Mouse (Mus musculus) gastrocnemius, adult 8-10 months (tissue): ENCODE data around the gene Prpf40b. TPM values are rescaled to one million over a fixed set of nuclear protein-coding genes. Genes with fewer than 3 reads are reported as not detected.
"Not testable (repeated sequence)": the region's sequence is repeated elsewhere in the genome, so short reads cannot be mapped to it uniquely, and the experiment has no call there.

Experiments
- DNase-seq, 2 experiments: peaks; one replicate each; pipeline ENCODE4 v3.0.0; 2022; ENCODE audit warnings: low spot score in 2 of 2
- total RNA-seq, 4 experiments: library from RNA; stranded (reverse); gene quantifications; 2 replicates each; pipeline ENCODE4 v1.2.4; 2022

Prpf40b gene
- 10 to 100 TPM; 22.5 to 28.5 (median 25.7) TPM for total RNA-seq

DNA sequence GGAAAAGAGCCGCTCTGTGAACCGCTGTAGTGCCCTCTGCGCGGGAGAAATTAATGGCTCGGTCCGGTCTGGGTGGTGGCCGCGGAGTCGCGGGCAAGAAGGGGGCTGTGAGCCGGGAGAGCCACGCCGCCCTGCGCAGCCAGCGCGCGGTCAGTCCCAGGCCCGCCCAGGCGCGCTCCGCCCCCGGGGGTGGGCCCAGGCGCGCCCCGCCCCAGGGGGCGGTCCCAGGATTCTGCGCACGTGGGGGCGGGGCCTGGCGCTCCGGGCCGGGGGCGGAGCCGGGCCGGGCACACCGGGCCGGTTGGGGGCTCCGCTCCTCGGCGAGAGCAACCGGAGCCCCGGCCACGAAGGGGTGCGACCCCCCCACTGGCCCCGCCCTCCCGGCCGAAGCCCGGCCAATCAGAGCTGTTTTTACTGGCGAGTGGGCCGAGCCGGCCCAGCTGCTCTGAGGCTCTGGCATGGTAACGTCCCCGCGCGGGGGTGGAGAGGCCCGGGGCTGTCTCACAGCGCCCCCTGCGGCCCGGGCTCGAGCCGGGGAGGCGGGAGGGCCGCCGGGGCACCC lies at the start of gene Prpf40b:
TSS of gene Prpf40b (plus strand) at position 275 of the 562 bp plus-strand sequence.
- DNase-seq, result peak; percentile 96

DNA sequence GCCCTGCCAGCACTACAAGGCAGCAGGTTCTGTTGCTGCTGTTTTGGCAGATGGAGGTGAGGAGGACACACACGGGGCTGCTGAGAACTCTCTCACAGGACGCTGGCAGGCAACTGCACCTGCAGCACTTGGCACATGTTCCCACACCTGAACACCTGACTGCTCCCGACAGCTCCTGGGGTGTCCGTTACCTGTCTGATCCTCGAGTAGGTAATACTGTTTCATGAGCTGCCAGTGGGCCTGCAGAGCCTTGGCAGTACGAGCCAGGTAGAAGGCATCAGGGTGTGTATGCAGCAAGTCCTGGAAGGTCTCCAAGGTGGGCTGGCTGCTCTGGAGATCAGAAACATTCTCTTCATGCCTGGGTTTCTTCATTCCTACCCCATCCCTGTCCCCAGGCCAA lies 48.2 kb upstream of the Prpf40b start:
- not testable (repeated sequence) for DNase-seq

DNA sequence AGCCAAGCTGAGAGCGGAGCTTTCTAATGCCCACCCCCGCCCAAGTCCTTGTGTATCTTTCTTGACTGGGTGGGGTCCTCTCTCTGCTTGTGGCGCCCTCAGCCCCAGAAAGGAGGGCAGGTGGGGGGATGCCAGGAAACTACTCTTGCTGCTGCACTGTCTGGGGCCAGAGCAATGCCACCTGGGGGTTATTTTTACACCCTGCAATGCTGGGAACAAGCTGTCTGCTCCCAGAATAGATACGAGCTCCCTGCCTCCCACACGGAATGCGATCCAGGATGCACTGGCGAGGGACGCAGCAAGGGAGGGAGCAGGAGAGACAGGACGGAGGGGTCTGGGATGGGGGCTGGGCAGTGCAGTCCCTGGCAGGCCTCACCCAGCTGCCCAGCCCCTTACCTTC lies 45.9 kb upstream of the Prpf40b start:
- peak; percentile 50 to 61 for DNase-seq

GRCm38 (mm10) chr15:99249938-99250337 lies 44.9 kb upstream of the Prpf40b start:
- no peak for DNase-seq

- DNase-seq, result not testable (repeated sequence)
Observed at GRCm38 (mm10) chr15:99251111-99251510, 43.8 kb upstream of the Prpf40b start.

DNA sequence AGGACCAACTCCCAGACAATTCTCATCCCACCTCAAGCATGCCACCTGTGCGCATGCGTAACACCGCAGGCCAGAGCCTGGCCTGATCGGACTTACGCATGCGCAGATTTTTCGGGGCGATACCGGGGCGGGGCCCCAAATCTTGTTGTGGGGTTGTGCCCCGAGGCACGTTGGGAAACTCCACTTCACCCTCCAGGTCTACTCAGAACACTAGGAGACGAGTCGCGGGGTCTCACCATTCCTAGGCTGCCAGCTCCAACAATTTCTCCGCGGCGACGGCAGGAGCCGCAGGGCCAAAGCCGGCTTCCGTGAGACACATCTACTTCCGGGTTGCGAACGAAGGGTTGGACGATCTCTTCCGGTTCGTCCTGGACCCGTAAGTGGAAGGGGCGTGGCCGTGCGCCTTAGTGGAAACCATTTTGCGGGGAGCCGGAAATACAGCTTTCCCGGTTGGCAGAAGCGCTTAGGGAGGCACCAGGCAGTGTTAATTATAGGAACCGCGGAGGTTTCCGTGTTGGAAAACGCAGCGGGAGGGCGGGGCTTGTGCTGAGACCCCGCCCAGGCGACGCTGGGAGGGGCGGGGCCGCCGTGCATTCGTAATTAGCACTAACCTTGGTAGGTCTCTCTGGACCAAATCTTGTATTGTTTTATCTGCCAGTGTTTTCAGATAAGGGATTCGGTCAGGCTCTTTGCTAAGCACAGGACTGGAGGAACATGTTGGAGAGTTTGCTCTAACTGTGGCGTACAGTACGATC lies 43.1 kb upstream of the Prpf40b start, which contains the start of gene Mcrs1:
TSS of gene Mcrs1 (minus strand) at position 336 of the 755 bp plus-strand sequence.
- DNase-seq, result peak; percentile 98 to 99

GRCm38 (mm10) chr15:99252381-99253174 lies 42.3 kb upstream of the Prpf40b start:
- DNase-seq, result no peak

GRCm38 (mm10) chr15:99253175-99253479 lies 41.8 kb upstream of the Prpf40b start:
- not testable (repeated sequence) for DNase-seq

DNA sequence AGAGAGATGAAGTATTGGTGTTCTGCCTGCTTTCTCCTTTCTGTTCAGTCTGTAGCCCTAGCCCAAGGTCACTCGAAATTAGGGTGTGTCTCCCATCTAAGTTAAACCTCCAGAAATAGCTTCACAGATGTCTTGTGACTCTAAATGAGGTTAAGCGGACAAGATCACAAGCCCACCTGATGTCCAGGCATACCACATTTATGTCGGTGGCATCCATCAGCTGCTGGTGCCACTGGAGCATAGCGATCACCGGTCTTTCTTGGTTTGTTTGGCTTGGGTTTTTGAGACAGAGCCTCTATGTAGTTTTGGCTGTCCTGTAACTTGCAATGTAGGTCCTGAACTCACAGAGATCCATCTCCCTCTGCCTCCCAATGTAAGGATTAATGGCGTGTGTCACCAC lies 41.1 kb upstream of the Prpf40b start:
- no peak for DNase-seq

DNA sequence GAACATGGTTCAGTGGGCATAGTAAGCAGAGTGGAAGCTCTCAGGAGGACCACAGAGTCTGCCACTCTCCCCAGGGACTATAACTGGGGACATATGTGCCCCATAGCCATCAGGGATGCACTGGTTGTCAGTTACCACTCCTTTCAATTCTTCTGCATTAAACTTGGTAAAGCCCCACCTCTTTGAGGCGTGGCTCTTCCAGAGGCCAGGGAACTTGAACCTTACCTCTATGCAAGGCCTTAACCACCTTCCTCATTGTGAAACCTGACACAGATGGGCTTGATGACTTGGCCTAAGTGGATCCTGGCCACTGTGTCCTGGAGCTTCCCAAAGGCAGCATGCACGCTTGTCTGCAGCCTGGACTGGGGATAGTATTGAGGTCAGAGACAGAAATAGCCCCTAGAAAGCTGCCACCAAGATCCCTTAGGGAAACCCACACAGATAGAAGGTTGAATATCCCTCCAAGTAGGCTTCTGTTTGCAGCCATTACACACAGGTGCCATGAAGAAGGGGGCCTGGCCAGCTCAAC lies 40.3 kb upstream of the Prpf40b start:
- DNase-seq, result no peak

- no peak for DNase-seq
Observed at GRCm38 (mm10) chr15:99255241-99255749, 39.6 kb upstream of the Prpf40b start.

DNA sequence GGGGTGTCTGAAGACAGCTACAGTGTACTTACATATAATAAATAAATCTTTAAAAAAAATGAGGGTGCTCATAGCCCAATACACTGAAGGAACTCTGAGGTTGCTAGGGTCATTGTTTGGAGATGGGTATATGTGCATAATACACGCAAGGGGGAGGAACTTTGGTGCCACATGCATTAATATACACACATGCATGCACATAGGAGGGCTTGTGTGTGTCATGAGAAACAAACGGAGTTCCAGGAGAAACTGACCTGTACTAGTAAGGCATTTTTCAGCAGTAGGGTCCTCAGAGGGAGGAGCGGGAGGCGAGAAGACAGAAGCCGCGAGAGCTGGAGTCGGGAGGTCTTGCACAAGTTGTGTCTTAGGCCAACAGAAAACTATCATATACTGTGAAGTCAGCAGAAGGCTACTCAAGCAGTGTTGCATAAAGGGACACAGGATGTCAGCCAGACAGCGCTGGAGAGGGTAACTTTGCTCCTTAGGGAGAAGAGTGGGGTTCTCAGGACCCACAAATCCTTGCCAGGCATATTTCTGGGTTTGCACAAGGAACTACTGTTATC lies 35.6 kb upstream of the Prpf40b start:
- no peak for DNase-seq

GRCm38 (mm10) chr15:99259730-99260252 lies 35.1 kb upstream of the Prpf40b start:
- DNase-seq, result peak; percentile 43 to 58

GRCm38 (mm10) chr15:99262702-99263101 lies 32.2 kb upstream of the Prpf40b start:
- DNase-seq, result no peak

DNA sequence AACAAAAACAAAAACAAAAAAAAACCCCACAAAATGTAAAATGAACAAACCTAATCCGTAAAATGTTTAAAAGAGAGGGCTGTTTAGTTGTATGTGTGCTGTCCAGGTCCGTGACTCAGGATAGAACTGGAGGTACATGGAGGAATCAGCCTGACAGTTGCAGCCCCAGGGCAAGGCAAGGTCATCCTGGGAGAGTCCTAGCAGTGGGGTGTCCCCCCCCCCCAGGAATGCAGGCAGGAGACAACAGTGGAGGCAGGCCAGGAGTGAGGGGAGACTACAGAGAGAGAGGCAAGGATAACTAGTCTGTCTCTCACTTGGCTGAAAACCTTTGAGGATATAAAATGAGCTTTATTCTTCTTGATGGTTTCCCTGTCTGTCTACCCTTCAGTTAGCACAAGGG lies 30.5 kb upstream of the Prpf40b start:
- no peak for DNase-seq

- DNase-seq, result peak in 1 of 2 experiments; percentile 52
Observed at GRCm38 (mm10) chr15:99265679-99266078, 29.2 kb upstream of the Prpf40b start.

GRCm38 (mm10) chr15:99276095-99276494 lies 18.8 kb upstream of the Prpf40b start:
- no peak for DNase-seq

DNA sequence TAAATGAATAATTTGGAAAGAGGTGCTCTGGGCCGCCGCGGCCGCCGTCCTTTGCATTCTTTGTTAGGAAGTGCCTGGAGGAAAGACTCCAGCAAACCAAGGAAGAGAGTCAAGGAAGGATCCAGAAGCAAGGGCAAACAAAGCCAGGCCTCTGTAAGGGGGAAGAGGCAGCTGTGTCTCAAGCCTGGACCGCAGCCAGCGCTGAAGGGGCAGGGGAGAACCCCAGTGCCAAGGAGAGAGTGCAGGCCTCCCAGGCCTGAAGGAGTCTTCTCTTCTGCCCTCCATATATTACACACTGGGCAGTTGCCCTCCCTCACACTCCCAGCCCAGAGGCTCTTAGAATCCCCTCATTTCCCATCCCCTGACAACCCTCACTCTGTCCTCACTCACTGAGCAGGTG lies 16.6 kb upstream of the Prpf40b start:
- DNase-seq, result no peak

GRCm38 (mm10) chr15:99283456-99283855 lies 11.4 kb upstream of the Prpf40b start:
- no peak for DNase-seq

- no peak for DNase-seq
Observed at GRCm38 (mm10) chr15:99284527-99285188, 10.2 kb upstream of the Prpf40b start.

DNA sequence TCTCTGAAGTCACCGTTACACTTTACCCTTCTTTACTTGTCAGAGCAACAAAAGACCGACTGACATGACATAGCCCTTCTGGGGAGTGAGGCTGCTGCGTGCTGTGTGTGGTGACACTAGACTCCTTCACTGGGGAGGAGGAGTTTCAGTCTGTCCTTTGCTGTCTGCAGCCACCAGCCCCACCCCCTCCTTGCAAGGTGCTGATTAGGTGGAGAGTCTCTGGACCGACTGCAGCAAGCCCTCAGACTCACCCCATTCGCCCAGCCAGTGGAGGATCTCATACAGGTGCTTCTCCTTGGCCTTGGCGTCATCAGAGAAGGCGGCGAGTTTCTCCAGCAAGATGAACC lies 9.7 kb upstream of the Prpf40b start:
- DNase-seq, result no peak
